Mouse (Mus musculus): ENCODE results near the gene Rptor. TPM values are rescaled to one million over a fixed set of nuclear protein-coding genes. Genes with fewer than 3 reads are reported as not detected.
"Not testable (repeated sequence)": the region's sequence is repeated elsewhere in the genome, so short reads cannot be mapped to it uniquely, and the experiment has no call there.

Gene Rptor
- polyA plus RNA-seq, 1 experiment from 2014 or later: 9.0 TPM

DNA sequence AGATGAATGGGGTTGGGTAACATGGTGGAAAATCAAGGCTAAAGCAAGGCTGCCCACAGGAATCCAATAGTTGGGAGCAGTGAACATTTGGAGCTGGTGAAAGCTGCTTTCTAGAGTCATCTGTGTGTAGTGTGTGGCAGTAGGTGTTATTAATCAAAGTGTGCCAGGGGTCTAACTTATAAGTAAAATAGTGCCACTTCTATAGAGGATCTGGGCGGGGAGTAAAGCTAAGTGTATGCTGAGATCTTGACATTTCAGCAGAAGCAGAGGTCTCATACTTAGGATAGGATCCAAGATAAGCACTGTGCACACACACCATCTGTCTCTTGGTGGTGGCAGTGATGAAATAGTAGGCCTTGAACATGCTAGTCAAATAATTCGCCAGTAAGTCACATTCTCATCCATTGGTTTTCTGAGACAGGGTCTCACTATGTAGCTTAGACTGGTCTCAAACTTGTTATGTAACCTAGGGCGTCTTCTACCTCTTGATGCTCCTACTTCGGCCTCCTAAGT lies 33.7 kb downstream of the Rptor start:
- Histone ChIP-seq H3K36me3 (no peaks in the 10 kb centered on the region), H3K9me3 (no peaks in the 10 kb centered on the region), H3K4me3 (replicated peaks) (no peak overlapping the region), H3K4me2 (replicated peaks) (no peak overlapping the region), H3K9ac (no peak overlapping the region), H3K4me1 (replicated peaks) (0 out of 2 replicates have a peak, but pooled peaks cover 3% of the 10 kb centered on the region), H3K27ac (no peak overlapping the region), H3K27me3 (replicated peaks) (no peaks in the 10 kb centered on the region)
- ATAC-seq: no peak
- 89% methylated on average over 4 of the region's 4 CpGs for WGBS

DNA sequence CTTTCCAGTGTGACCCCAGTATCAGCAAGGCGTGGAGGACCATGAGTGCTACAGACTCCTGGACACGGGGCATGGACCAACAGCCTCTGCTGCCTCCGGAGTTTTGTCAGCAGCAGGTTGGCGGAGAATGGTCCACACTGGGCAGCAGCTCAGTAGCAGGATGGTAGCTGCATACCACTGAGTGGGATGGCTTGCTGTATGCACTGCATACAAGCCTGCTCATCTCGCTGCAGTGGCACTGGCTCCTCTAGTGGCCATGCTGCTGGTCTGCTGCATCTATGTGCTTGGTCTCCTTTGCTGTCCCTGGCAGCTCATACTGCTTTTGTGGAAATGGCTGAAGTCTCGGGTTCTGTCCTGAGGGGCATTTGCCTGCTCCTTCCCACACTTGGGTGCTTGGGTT lies 34.8 kb downstream of the Rptor start:
- Histone ChIP-seq H3K4me3 (replicated peaks) (no peak overlapping the region), H3K27ac (no peak overlapping the region), H3K9me3 (no peaks in the 10 kb centered on the region), H3K4me2 (replicated peaks) (no peak overlapping the region), H3K4me1 (replicated peaks) (0 out of 2 replicates have a peak, but pooled peaks cover 3% of the 10 kb centered on the region), H3K36me3 (no peaks in the 10 kb centered on the region), H3K9ac (no peak overlapping the region), H3K27me3 (replicated peaks) (no peaks in the 10 kb centered on the region)
- WGBS: 81% methylated on average over 6 of the region's 6 CpGs
- ATAC-seq: no peak

DNA sequence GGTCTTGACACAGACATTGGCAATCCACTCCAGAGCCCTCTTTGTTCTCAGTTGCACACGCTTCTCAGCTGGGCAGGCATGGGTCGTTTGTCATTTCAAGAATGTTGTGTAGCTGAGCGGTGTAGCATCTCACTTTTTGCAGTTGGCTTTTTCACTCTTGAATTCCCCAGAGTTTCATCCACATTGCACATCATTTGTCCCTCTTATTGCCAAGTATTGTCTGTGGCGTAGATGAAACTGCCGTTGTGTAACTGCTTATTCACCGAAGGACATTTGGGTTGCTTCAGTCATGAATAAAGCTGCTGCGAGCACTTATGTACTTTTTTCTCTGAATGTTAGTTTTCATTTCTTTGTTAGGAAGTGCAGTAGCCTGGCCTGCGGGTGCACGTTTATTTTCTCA lies 37.8 kb downstream of the Rptor start:
- Histone ChIP-seq H3K4me2 (replicated peaks) (no peak overlapping the region), H3K9me3 (no peaks in the 10 kb centered on the region), H3K36me3 (no peaks in the 10 kb centered on the region), H3K4me1 (replicated peaks) (0 out of 2 replicates have a peak, but pooled peaks cover 3% of the 10 kb centered on the region), H3K27ac (no peak overlapping the region), H3K27me3 (replicated peaks) (no peaks in the 10 kb centered on the region), H3K9ac (no peak overlapping the region), H3K4me3 (replicated peaks) (no peak overlapping the region)
- no peak for ATAC-seq
- WGBS: 65% methylated on average over 9 of the region's 9 CpGs

DNA sequence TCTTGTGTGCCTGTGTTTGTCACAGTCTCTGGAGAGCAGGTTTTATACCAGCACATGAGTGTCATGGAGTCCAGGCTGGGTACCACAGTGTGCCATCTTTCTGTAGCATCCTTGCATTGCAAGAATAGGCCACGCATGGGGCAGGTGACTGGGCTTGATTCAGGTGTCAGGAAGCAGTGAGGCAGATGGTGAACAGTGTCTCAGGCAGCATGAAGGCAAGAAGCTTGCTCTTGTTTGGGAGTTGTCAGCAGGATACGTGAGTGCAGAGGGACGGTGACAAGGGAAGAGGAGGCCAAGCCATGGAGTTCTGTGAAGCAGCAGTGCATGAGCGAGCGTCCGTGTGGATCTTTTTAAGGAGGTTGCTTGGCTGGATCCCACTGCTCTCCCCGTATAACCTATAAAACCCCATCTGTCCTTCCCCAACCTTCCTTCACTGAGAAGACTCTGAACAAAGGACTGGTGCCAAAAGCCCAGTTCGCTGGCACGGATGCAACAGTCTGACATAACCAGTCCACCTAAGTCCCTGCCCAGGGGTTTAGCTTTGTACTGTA lies 39.2 kb downstream of the Rptor start:
- Histone ChIP-seq H3K4me1 (replicated peaks) (0 out of 2 replicates have a peak, but pooled peaks cover 3% of the 10 kb centered on the region), H3K9me3 (no peaks in the 10 kb centered on the region), H3K27ac (no peak overlapping the region), H3K9ac (no peak overlapping the region), H3K4me2 (replicated peaks) (no peak overlapping the region), H3K27me3 (replicated peaks) (no peaks in the 10 kb centered on the region), H3K36me3 (no peaks in the 10 kb centered on the region), H3K4me3 (replicated peaks) (no peak overlapping the region)
- no peak for ATAC-seq
- WGBS: 90% methylated on average over 9 of the region's 9 CpGs

DNA sequence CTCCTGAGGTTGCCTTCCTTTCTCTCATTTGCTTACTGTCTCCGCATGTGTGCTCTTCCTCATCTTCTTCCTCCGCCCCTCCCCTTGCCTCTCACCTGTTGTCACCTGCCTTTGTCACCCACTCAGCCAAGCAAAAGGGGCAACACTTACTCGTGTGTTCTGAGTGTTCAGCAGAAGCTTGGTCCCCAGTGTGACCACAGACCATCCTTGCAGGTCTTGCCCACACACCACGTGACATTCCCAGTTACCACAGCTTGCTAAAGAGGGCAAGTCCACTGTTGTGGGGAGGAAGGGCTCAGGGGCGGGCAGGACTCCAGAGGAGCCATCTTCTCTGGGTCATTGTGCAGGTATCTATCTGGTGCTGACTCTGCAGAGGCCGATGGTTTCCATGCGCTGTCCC lies 40.6 kb downstream of the Rptor start:
- 0 out of 2 replicates have a peak, but pooled peaks cover 3% of the 10 kb centered on the region for H3K4me1 ChIP-seq (replicated peaks)
- H3K9ac ChIP-seq: no peak overlapping the region
- WGBS: 85% methylated on average over 7 of the region's 7 CpGs
- H3K36me3 ChIP-seq: no peaks in the 10 kb centered on the region
- H3K27me3 ChIP-seq (replicated peaks): no peaks in the 10 kb centered on the region
- no peak for ATAC-seq
- H3K27ac ChIP-seq: no peak overlapping the region
- H3K4me3 ChIP-seq (replicated peaks): no peak overlapping the region
- no peak overlapping the region for H3K4me2 ChIP-seq (replicated peaks)
- H3K9me3 ChIP-seq: no peaks in the 10 kb centered on the region

DNA sequence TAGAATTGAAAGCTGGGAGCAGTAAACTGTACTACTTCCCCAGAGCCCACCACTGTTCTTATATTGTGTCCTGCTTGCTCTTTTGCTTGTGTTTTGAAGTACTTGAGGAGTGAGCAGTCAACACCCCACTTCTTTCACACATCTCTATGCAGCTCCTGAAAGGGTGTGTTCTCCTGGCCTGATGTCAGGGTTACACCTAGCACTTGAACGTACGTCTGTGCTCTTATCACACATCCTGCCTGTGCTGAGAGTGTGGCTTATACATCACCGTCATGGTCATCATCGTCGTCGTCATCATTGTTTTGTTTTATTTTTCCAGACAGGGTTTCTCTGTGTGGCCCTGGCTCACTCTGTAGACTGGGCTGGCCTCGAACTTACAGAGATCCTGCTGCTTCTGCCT lies 41.4 kb downstream of the Rptor start:
- H3K4me1 ChIP-seq (replicated peaks): 0 out of 2 replicates have a peak, but pooled peaks cover 3% of the 10 kb centered on the region
- no peaks in the 10 kb centered on the region for H3K9me3 ChIP-seq
- H3K9ac ChIP-seq: no peak overlapping the region
- H3K4me2 ChIP-seq (replicated peaks): no peak overlapping the region
- H3K27me3 ChIP-seq (replicated peaks): no peaks in the 10 kb centered on the region
- H3K36me3 ChIP-seq: no peaks in the 10 kb centered on the region
- no peak overlapping the region for H3K27ac ChIP-seq
- ATAC-seq: no peak
- no peak overlapping the region for H3K4me3 ChIP-seq (replicated peaks)
- 73% methylated on average over 7 of the region's 7 CpGs for WGBS

DNA sequence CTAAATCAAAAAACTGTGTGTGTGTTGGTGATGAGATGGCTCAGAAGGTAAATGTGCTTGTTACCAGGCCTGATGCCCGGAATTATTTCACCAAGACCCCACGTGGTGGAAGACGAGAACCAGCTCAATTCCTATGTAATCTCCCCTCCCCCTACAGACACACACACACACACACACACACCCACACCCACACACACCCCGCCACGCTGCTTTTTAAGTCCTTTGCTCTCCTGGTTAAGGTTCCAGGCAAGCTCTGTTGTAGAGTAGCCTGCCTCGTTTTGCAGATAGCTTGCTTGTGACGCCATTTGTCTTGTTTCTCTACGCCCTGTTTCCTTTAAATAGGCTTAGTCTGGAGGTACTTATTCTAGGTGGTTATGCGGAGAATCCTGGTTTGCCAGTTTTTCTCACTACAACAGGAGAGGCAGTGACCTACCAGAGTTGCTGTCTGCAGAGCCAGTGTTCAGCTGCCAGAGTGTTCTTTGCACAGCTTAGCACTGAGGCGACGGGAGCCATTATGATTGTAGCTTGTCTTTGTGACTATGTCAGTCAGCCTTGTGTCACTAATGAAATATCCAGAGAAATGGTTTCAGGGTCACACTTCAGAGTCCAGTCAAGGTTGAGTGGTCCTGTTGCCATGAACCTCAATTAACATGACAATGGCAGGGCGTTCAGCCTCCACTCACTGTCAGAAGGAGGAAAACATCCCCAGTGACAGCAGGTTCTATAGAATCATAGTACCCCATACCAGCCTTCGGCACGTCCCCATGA lies 42.1 kb downstream of the Rptor start:
- no peak overlapping the region for H3K4me2 ChIP-seq (replicated peaks)
- no peak for ATAC-seq
- H3K27me3 ChIP-seq (replicated peaks): no peaks in the 10 kb centered on the region
- H3K36me3 ChIP-seq: no peaks in the 10 kb centered on the region
- no peak overlapping the region for H3K4me3 ChIP-seq (replicated peaks)
- WGBS: 84% methylated on average over 14 of the region's 14 CpGs
- H3K27ac ChIP-seq: no peak overlapping the region
- no peaks in the 10 kb centered on the region for H3K9me3 ChIP-seq
- H3K9ac ChIP-seq: no peak overlapping the region
- 0 out of 2 replicates have a peak, but pooled peaks cover 3% of the 10 kb centered on the region for H3K4me1 ChIP-seq (replicated peaks)

DNA sequence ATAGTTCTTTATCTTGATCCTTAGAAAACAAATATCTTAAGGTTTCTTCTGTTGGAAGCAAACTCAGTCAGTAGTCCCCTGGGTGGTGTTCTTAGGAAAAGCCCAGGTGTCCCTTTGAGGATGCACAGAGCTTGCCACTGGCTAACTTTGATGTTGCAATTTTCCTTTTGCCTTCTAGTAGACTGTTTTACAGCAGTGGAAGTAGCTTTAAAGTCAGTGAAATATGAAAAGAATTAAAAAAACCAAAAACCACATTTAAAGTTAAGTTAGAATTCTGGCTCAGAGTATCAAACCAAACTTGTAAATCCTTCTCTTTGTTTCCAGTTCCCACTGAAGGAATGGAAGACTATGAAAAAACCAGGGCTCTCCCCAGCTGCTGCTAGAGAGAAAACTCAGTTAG lies 47.8 kb downstream of the Rptor start:
- Histone ChIP-seq H3K4me2 (replicated peaks) (no peak overlapping the region), H3K27ac (no peak overlapping the region), H3K36me3 (no peaks in the 10 kb centered on the region), H3K4me3 (replicated peaks) (no peak overlapping the region), H3K27me3 (replicated peaks) (no peaks in the 10 kb centered on the region), H3K4me1 (replicated peaks) (no peaks in the 10 kb centered on the region), H3K9me3 (no peaks in the 10 kb centered on the region), H3K9ac (no peak overlapping the region)
- ATAC-seq: no peak

DNA sequence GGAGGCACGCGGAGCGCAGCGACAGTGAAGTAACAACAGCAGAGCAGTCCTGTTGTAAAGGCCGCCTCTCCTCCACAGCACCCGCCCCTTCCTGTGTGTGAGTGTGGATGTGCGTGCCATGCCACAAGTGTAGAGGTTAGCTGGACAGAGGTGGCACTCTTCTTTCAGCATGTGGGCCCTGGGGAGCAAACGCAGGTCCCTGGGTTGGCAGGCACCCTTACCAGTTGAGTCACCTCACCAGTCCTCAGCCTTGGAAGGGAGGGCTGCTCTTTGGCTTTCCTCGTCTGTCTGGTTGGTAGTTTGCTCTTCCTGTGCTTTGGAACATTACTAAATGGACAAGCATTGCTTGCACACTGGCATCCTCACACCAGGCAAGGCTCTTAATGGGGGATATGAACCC lies 50.6 kb downstream of the Rptor start:
- no peak for ATAC-seq
- no peak overlapping the region for H3K9ac ChIP-seq
- H3K27ac ChIP-seq: no peak overlapping the region
- no peak overlapping the region for H3K4me2 ChIP-seq (replicated peaks)
- H3K36me3 ChIP-seq: no peaks in the 10 kb centered on the region
- WGBS: 81% methylated on average over 9 of the region's 9 CpGs
- H3K9me3 ChIP-seq: no peaks in the 10 kb centered on the region
- no peaks in the 10 kb centered on the region for H3K4me1 ChIP-seq (replicated peaks)
- H3K27me3 ChIP-seq (replicated peaks): no peaks in the 10 kb centered on the region
- no peak overlapping the region for H3K4me3 ChIP-seq (replicated peaks)

DNA sequence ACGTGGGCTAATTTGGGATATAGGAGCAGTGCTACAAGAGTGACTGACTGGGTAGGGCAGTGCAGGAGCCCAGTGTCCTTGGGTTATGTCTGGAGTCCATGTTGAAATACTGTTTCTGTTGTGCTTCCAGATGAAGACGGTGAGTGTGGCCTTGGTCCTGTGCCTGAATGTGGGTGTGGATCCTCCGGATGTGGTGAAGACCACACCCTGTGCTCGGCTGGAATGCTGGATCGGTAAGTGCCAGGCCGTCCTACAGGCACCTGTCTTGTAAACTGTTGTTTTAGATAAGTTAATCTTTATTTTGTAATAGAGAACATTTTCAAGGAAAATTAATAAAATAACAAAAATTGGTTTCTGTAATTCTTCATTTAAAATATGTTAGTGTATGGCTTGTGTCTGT lies 54.8 kb downstream of the Rptor start:
- WGBS: 66% methylated on average over 6 of the region's 6 CpGs
- Histone ChIP-seq H3K4me2 (replicated peaks) (no peak overlapping the region), H3K9me3 (no peaks in the 10 kb centered on the region), H3K27ac (no peak overlapping the region), H3K4me1 (replicated peaks) (0 out of 2 replicates have a peak, but pooled peaks cover 3% of the 10 kb centered on the region), H3K9ac (no peak overlapping the region), H3K27me3 (replicated peaks) (no peaks in the 10 kb centered on the region), H3K36me3 (no peaks in the 10 kb centered on the region), H3K4me3 (replicated peaks) (no peak overlapping the region)
- no peak for ATAC-seq

DNA sequence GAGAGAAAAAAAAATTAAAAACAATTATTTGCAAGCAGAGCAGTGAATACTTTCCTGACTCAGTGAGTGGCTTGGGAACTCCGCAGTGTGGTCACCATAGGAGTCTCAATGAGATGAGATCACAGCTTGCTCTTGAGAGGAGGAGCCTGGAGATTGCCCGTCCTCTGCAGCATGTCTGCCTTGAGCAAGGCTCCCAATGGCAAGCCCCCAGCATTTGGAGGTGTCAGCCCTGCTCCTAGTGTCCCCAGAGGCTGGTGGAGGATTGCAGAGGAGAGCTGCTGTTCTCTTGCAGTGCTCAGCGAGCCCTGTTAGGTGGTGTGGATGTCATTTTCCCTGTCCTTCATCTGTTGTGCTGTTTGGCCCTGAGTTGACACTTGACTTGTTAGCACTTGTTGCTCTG lies 56.6 kb downstream of the Rptor start:
- H3K27me3 ChIP-seq (replicated peaks): no peaks in the 10 kb centered on the region
- H3K36me3 ChIP-seq: no peaks in the 10 kb centered on the region
- WGBS: 82% methylated on average over 3 of the region's 3 CpGs
- H3K9me3 ChIP-seq: no peaks in the 10 kb centered on the region
- H3K4me2 ChIP-seq (replicated peaks): no peak overlapping the region
- no peak for ATAC-seq
- H3K9ac ChIP-seq: no peak overlapping the region
- no peak overlapping the region for H3K4me3 ChIP-seq (replicated peaks)
- H3K27ac ChIP-seq: no peak overlapping the region
- H3K4me1 ChIP-seq (replicated peaks): peaks cover 8% of the 10 kb centered on the region; the same call in 1 of the 2 replicates

DNA sequence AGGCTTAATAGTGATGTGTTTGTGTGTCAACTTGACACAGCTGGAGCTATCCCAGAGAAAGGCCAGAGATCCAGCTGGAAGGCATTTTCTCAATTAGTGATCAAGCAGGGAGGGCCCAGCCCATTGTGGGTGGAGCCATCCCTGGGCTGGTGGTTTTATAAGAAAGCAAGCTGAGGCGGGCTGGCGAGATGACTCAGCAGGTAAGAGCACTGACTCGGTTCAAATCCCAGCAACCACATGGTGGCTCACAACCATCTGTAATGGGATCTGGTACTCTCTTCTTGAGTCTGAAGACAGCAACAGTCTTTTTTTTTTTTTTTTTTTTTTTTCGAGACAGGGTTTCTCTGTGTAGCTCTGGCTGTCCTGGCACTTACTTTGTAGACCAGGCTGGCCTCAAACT lies 58.8 kb downstream of the Rptor start:
- H3K36me3 ChIP-seq; H3K9ac ChIP-seq; H3K4me2 ChIP-seq (replicated peaks); H3K9me3 ChIP-seq; H3K27ac ChIP-seq; H3K4me3 ChIP-seq (replicated peaks); H3K27me3 ChIP-seq (replicated peaks): not testable (repeated sequence)
- 0 out of 2 replicates have a peak, but pooled peaks have one; percentile 31 for ATAC-seq
- WGBS: 63% methylated on average over 4 of the region's 4 CpGs
- H3K4me1 ChIP-seq (replicated peaks): peaks cover 13% of the 10 kb centered on the region; the same call in 1 of the 2 replicates

DNA sequence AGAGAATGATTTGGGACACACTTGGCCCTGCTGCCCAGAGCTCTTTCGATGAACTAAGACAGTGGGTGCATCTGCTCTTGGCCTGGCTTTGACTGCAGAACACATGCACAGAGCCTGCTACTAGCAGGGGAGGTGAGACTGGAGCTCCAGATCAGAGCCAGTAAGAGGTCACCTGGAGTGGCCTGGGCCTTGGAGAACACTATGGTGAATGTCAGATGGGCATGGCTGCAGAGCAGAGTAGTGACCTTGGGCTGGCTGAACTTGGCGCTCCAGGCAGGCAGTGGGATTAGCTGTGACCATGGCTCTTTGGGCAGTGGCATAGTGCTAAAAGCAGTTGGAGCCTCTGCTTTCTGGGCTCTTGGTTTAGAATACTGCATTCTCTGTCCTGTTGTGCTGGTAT lies 61.2 kb downstream of the Rptor start:
- Histone ChIP-seq H3K36me3 (no peaks in the 10 kb centered on the region), H3K27ac (no peak overlapping the region), H3K9me3 (no peaks in the 10 kb centered on the region), H3K4me1 (replicated peaks) (peaks cover 18% of the 10 kb centered on the region; the same call in 1 of the 2 replicates), H3K4me3 (replicated peaks) (no peak overlapping the region), H3K4me2 (replicated peaks) (no peak overlapping the region), H3K27me3 (replicated peaks) (no peaks in the 10 kb centered on the region), H3K9ac (no peak overlapping the region)
- ATAC-seq: no peak
- 78% methylated on average over 2 of the region's 2 CpGs for WGBS

Data from intestine, embryonic 15.5 days (tissue).